Mouse (Mus musculus) MEL (cell line): ENCODE measurements around the gene Ntn4.

Experiments
- CTCF ChIP-seq, 3 experiments: IDR thresholded peaks in 2 of 3; conservative IDR thresholded peaks in 1 of 3; 2 replicates each; pipeline ENCODE4 v1.5.1; 2011 to 2012; ENCODE audit warnings: low read length in 3 of 3, low read depth in 2 of 3, mild to moderate bottlenecking in 2 of 3, improper control_type of control experiment in 1 of 3, inconsistent platforms in 1 of 3, mixed read lengths in 1 of 3, moderate library complexity in 1 of 3; ENCODE audit not compliant: control insufficient read depth in 1 of 3, insufficient read depth in 1 of 3, poor library complexity in 1 of 3, severe bottlenecking in 1 of 3
- E2F4 ChIP-seq: IDR thresholded peaks from 2 replicates; pipeline ENCODE4 v1.6.1; 2011; ENCODE audit warnings: low read depth, low read length, improper control_type of control experiment, borderline replicate concordance
- GABPA ChIP-seq: IDR thresholded peaks from 2 replicates; pipeline ENCODE4 v1.6.1; 2012; ENCODE audit warnings: low read depth, mild to moderate bottlenecking, inconsistent platforms, low read length, improper control_type of control experiment, moderate library complexity
- JUND ChIP-seq: IDR thresholded peaks from 2 replicates; pipeline ENCODE4 v1.6.1; 2011; ENCODE audit warnings: low read depth, mild to moderate bottlenecking, improper control_type of control experiment, low read length
- MAX ChIP-seq: IDR thresholded peaks from 2 replicates; pipeline ENCODE4 v1.6.1; 2011; ENCODE audit warnings: low read length, improper control_type of control experiment
- MYC ChIP-seq: IDR thresholded peaks from 2 replicates; pipeline ENCODE4 v1.6.1; 2011; ENCODE audit warnings: low read depth, mild to moderate bottlenecking, low read length, improper control_type of control experiment, moderate library complexity
- POLR2A ChIP-seq, 2 experiments: IDR thresholded peaks; 2 replicates each; pipeline ENCODE4 v1.6.1; 2011 to 2012; ENCODE audit warnings: low read length in 2 of 2, mild to moderate bottlenecking in 2 of 2, control low read depth in 1 of 2, improper control_type of control experiment in 1 of 2, low read depth in 1 of 2, moderate library complexity in 1 of 2; ENCODE audit not compliant: control insufficient read depth in 1 of 2, insufficient read depth in 1 of 2, poor library complexity in 1 of 2
- TAL1 ChIP-seq: IDR thresholded peaks from 2 replicates; pipeline ENCODE4 v1.6.1; 2012; ENCODE audit warnings: mild to moderate bottlenecking, inconsistent platforms, low read length, moderate library complexity, mixed read lengths

DNA sequence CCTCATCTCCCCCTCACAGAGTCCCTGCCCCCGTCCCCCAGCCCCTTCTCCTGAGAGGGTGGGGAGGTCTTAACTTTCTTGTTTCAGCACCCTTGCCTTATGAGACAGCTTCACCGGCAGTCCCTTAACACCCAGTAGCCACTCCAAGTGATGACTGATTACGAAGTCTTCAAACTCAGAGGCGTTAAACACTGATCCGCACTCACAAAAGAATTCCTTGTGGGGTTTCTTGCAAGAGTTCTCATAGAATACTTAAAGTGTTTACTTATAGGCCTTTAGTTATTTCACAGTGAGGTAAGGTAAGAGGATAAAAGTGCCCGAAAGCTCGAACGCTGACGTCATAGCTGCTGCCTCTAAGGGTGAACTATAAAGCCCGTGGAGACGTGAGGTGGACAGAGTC is 50.9 kb downstream of the Ntn4 start:
- no peak for TF ChIP-seq GABPA
- TF ChIP-seq TAL1 = no peak
- no peak for TF ChIP-seq MYC
- no peak for TF ChIP-seq POLR2A (IDR thresholded peaks at IDR 0.05; ENCODE audit: control insufficient read depth in 1 of 2, insufficient read depth in 1 of 2, low read depth in 1 of 2, low read length in 2 of 2, poor library complexity in 1 of 2)
- TF ChIP-seq MAX = no peak
- no peak for TF ChIP-seq CTCF (IDR thresholded peaks at IDR 0.05 in 2 of 3, conservative IDR thresholded peaks at IDR 0.05 in 1 of 3; ENCODE audit: control insufficient read depth in 1 of 3, insufficient read depth in 1 of 3, low read depth in 2 of 3, low read length in 3 of 3, poor library complexity in 1 of 3, severe bottlenecking in 1 of 3)
- TF ChIP-seq E2F4 = no peak
- no peak for TF ChIP-seq JUND
